Mouse (Mus musculus) hindlimb bud, embryonic 11.5 days (tissue): Measurements from ENCODE around the gene Ccser1.

Experiments
- DNase-seq: peaks from one replicate; pipeline ENCODE4 v3.0.0-alpha.2; 2012; ENCODE audit warnings: low read depth, low spot score; ENCODE audit errors: extremely low spot score

The Ccser1 gene

DNA sequence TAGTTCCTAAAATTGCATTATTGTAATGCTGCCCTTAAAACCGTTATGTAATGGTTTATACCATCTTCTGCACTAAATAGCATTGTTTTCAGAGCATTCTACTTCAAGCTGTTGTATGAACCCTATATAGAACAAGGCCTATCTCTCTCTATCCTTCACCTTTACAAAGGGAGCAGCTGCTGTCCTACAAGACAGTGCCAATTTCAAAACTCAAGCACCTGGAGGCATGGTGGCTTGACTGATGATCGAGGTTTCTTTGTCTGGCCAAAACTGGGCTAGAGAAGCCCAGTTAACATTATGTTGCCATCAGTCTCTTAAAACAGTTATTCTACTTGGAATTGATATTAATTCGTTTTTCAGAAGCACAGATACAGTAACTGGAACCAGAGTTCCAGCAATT lies 1160.2 kb downstream of the Ccser1 start:
- no peak for DNase-seq

DNA sequence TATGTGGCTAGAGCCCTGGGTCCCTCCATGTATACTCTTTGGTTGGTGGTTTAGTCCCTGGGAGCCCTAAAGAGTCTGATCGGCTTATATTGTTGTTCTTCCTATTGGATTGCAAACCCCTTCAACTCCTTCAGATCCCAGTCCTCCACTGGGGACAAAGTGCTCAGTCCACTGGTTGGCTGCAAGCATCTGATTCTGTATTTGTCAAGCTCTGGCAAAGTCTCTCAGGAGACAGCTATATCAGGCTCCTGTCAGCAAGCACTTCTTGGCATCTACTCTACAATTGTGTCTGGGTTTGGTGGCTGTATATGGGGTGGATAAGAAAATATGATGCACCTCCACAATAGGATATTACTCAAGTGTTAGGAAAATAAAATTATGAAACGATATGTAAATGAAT lies 1187.7 kb downstream of the Ccser1 start:
- DNase-seq: no peak
